Mouse (Mus musculus) stomach, postnatal 0 days (tissue): ENCODE measurements at regions not wholly inside any gene's neighbourhood (a gene's known extent, or its start where the extent isn't known, plus 50 kb on each side); places are given as distances from the start of the nearest gene placed in this dataset.

Experiments
- ATAC-seq: fragments of 200-750 bp; cut with Nextera tagmentation; 2 replicates; pipeline ENCODE4 v1.8.0; 2017; ENCODE audit not compliant: low FRiP score, low TSS enrichment
- DNase-seq: peaks from one replicate; pipeline ENCODE4 v3.0.0-alpha.2; 2016; ENCODE audit warnings: low spot score
- H3K27ac ChIP-seq: fragments of 300-500 bp; sonication (generic); replicated peaks from 2 replicates; pipeline ENCODE4 v1.5.1; 2014; ENCODE audit warnings: mild to moderate bottlenecking, control low read depth
- H3K27me3 ChIP-seq: fragments of 300-500 bp; sonication (generic); 2 replicates; pipeline ENCODE4 v1.6.1; 2014; ENCODE audit warnings: low read length; ENCODE audit not compliant: control insufficient read depth, insufficient read depth
- H3K36me3 ChIP-seq: fragments of 300-500 bp; sonication (generic); 2 replicates; pipeline ENCODE4 v1.6.1; 2014; ENCODE audit warnings: low read length, mixed read lengths; ENCODE audit not compliant: control insufficient read depth, insufficient read depth
- H3K4me1 ChIP-seq: fragments of 300-500 bp; sonication (generic); replicated peaks from 2 replicates; pipeline ENCODE4 v1.6.1; 2014; ENCODE audit warnings: antibody characterized with exemption; ENCODE audit not compliant: control insufficient read depth, insufficient read depth
- H3K4me2 ChIP-seq: fragments of 300-500 bp; sonication (generic); replicated peaks from 2 replicates; pipeline ENCODE4 v1.6.1; 2014; ENCODE audit warnings: low read depth, mild to moderate bottlenecking, control low read depth, moderate library complexity
- H3K4me3 ChIP-seq: fragments of 300-500 bp; sonication (generic); 2 replicates; pipeline ENCODE4 v1.5.1; 2014; ENCODE audit warnings: low read depth, low read length, control low read depth
- H3K9ac ChIP-seq: fragments of 300-500 bp; sonication (generic); 2 replicates; pipeline ENCODE4 v1.6.1; 2014; ENCODE audit warnings: mild to moderate bottlenecking, low read length, control low read depth, mixed read lengths
- H3K9me3 ChIP-seq: fragments of 300-500 bp; sonication (generic); 2 replicates; pipeline ENCODE4 v1.6.1; 2016; ENCODE audit warnings: low read length; ENCODE audit not compliant: control insufficient read depth
- CTCF ChIP-seq: IDR thresholded peaks from 2 replicates; pipeline ENCODE4 v1.5.1; 2016; ENCODE audit warnings: antibody characterized with exemption, low read depth, mild to moderate bottlenecking, moderate library complexity
- EP300 ChIP-seq: optimal IDR thresholded peaks from 2 replicates; pipeline ENCODE3; 2016; ENCODE audit warnings: antibody characterized with exemption
- WGBS: fragments of 180-500 bp; shearing (Covaris S2); extraction: QIAGEN DNeasy Blood & Tissue Kit; methylation state at CpG from one replicate; pipeline ENCODE4 v1.1.7; 2014; 5-methylcytosine and 5-hydroxymethylcytosine counted together

GRCm38 (mm10) chr15:32009818-32010217, 167.3 kb upstream of the Tas2r119 start:
- WGBS, result 81% methylated on average over 3 of the region's 3 CpGs
- Histone ChIP-seq H3K4me1 (no peaks in the 10 kb centered on the region), H3K27ac (no peak overlapping the region), H3K9ac (no peak overlapping the region), H3K4me2 (no peak overlapping the region), H3K27me3 (no peaks in the 10 kb centered on the region), H3K36me3 (no peaks in the 10 kb centered on the region), H3K4me3 (no peak overlapping the region), H3K9me3 (no peaks in the 10 kb centered on the region)
- ATAC-seq (no peak), DNase-seq (no peak)
- TF ChIP-seq EP300 (no peak), CTCF (peak; percentile 40)

- ATAC-seq (no peak), DNase-seq (peak; percentile 45)
- Histone ChIP-seq H3K9ac (no peak overlapping the region), H3K4me2 (no peak overlapping the region), H3K27ac (no peak overlapping the region), H3K27me3 (no peaks in the 10 kb centered on the region), H3K4me1 (no peaks in the 10 kb centered on the region), H3K9me3 (no peaks in the 10 kb centered on the region), H3K36me3 (no peaks in the 10 kb centered on the region), H3K4me3 (no peak overlapping the region)
- WGBS, result 28% methylated on average over 2 of the region's 2 CpGs
- no peak for TF ChIP-seq EP300
- TF ChIP-seq CTCF, result peak; percentile 80
Observed at GRCm38 (mm10) chr15:32012044-32012443, 165.0 kb upstream of the Tas2r119 start.

- H3K27me3 ChIP-seq, result no peaks in the 10 kb centered on the region
- no peaks in the 10 kb centered on the region for H3K36me3 ChIP-seq
- H3K4me1 ChIP-seq, result no peaks in the 10 kb centered on the region
- ATAC-seq (no peak), DNase-seq (no peak)
- no peak overlapping the region for H3K27ac ChIP-seq
- TF ChIP-seq CTCF, result no peak
- no peak for TF ChIP-seq EP300
- H3K9ac ChIP-seq, result no peak overlapping the region
- H3K4me2 ChIP-seq, result no peak overlapping the region
- H3K9me3 ChIP-seq, result no peaks in the 10 kb centered on the region
- no peak overlapping the region for H3K4me3 ChIP-seq
- WGBS, result 63% methylated on average over 5 of the region's 5 CpGs
Observed at GRCm38 (mm10) chr15:32012838-32013237, 164.3 kb upstream of the Tas2r119 start.

GRCm38 (mm10) chr15:32015169-32015568, 161.9 kb upstream of the Tas2r119 start:
- Histone ChIP-seq H3K27ac (no peak overlapping the region), H3K4me3 (no peak overlapping the region), H3K4me2 (no peak overlapping the region), H3K9ac (no peak overlapping the region), H3K4me1 (no peaks in the 10 kb centered on the region), H3K36me3 (no peaks in the 10 kb centered on the region), H3K9me3 (no peaks in the 10 kb centered on the region), H3K27me3 (no peaks in the 10 kb centered on the region)
- TF ChIP-seq EP300, result no peak
- no peak for TF ChIP-seq CTCF
- ATAC-seq, result no peak
- no peak for DNase-seq
- 74% methylated on average over 4 of the region's 4 CpGs for WGBS

- H3K4me1 ChIP-seq, result no peaks in the 10 kb centered on the region
- ATAC-seq, result no peak
- peak overlapping the region; percentile 23; the same call in 1 of the 2 replicates for H3K9ac ChIP-seq
- no peaks in the 10 kb centered on the region for H3K36me3 ChIP-seq
- 27% methylated on average over 6 of the region's 6 CpGs for WGBS
- H3K4me3 ChIP-seq, result no peak overlapping the region
- no peak overlapping the region for H3K27ac ChIP-seq
- DNase-seq, result no peak
- H3K9me3 ChIP-seq, result no peaks in the 10 kb centered on the region
- TF ChIP-seq EP300 (no peak), CTCF (no peak)
- H3K4me2 ChIP-seq, result peak overlapping the region; percentile 37
- H3K27me3 ChIP-seq, result no peaks in the 10 kb centered on the region
Observed at GRCm38 (mm10) chr15:32020323-32021008, 156.6 kb upstream of the Tas2r119 start.

GRCm38 (mm10) chr15:32021009-32021602, 156.0 kb upstream of the Tas2r119 start:
- H3K27me3 ChIP-seq, result no peaks in the 10 kb centered on the region
- TF ChIP-seq CTCF (no peak), EP300 (no peak)
- ATAC-seq (no peak), DNase-seq (no peak)
- H3K4me1 ChIP-seq, result no peaks in the 10 kb centered on the region
- no peak overlapping the region for H3K9ac ChIP-seq
- H3K4me3 ChIP-seq, result no peak overlapping the region
- WGBS, result 40% methylated on average over 5 of the region's 5 CpGs
- no peaks in the 10 kb centered on the region for H3K9me3 ChIP-seq
- H3K27ac ChIP-seq, result no peak overlapping the region
- H3K4me2 ChIP-seq, result peak overlapping the region; percentile 37
- H3K36me3 ChIP-seq, result no peaks in the 10 kb centered on the region
